Mouse (Mus musculus): ENCODE measurements at regions not wholly inside any gene's neighbourhood (a gene's known extent, or its start where the extent isn't known, plus 50 kb on each side); places are given as distances from the start of the nearest gene placed in this dataset.

DNA sequence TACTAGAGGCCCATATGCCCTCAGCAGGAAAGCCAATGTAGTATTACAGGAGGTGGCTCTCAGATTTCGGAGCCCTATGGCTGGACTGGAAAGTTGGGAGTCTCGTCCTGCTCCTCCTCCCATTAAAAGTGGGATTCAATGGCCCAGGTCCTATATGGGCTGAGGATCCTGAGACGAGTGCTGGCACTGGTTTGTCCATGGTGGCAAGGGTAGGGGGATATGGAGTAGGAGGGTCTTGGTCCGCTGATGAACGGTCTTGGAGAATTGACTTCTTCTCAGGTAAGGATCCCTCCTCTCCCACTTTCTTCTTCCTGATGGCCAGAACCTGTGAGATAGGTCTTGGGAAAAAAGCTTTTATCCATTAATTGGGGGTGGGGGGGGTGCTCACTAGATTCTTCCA lies 522.2 kb upstream of the Slc5a7 start:
- H3K27ac ChIP-seq (replicated peaks in 1 of 2; ENCODE audit: control insufficient read depth in 1 of 2, insufficient read depth in 1 of 2, low read depth in 2 of 2, low read length in 2 of 2), result no peak overlapping the region
- no peaks in the 10 kb centered on the region for H3K27me3 ChIP-seq (ENCODE audit: control insufficient read depth, insufficient read depth, low read length)
- no peaks in the 10 kb centered on the region for H3K36me3 ChIP-seq (ENCODE audit: control insufficient read depth, insufficient read depth, low read length)
- H3K4me3 ChIP-seq (ENCODE audit: control insufficient read depth in 1 of 2, insufficient read depth in 1 of 2, low read depth in 1 of 2, low read length in 2 of 2), result no peak overlapping the region
- 76% methylated on average over 5 of the region's 5 CpGs for WGBS
- H3K9ac ChIP-seq (ENCODE audit: low read length), result no peak overlapping the region
- no peaks in the 10 kb centered on the region for H3K4me1 ChIP-seq (ENCODE audit: control insufficient read depth in 2 of 2, insufficient read depth in 2 of 2, low read length in 2 of 2)
- no peak for ATAC-seq (ENCODE audit: insufficient number of reproducible peaks, insufficient read depth, low FRiP score, low read depth)
- 0 out of 2 replicates have a peak, but pooled peaks cover 3% of the 10 kb centered on the region for H3K9me3 ChIP-seq (ENCODE audit: control insufficient read depth, low read length)
- H3K4me2 ChIP-seq (ENCODE audit: low read length), result no peak overlapping the region

DNA sequence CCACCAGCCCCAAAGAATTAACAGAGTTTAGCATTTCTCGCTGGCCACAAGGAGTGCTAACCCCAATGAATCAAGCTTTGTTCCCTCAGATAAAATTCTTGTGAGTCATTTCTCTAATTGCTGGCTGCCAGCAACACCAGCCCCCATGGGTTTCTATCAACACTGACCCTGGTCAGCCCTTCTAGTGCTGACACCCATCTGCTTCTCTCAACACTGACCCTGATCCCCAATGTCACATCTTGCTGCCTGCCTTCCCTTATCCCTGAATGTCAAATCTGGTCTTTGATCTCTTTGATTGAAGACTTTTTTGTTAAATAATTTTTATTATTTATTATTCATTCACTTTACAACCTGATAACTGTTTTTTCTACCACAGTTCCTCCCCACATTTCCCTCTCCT lies 554.8 kb upstream of the Slc5a7 start:
- H3K9me3 ChIP-seq (ENCODE audit: control insufficient read depth, low read length), result no peaks in the 10 kb centered on the region
- no peaks in the 10 kb centered on the region for H3K27me3 ChIP-seq (ENCODE audit: control insufficient read depth, insufficient read depth, low read length)
- no peaks in the 10 kb centered on the region for H3K36me3 ChIP-seq (ENCODE audit: control insufficient read depth, insufficient read depth, low read length)
- H3K9ac ChIP-seq (ENCODE audit: low read length), result no peak overlapping the region
- H3K4me2 ChIP-seq (ENCODE audit: low read length), result no peak overlapping the region
- WGBS, result 71% methylated on average over 1 of the region's 1 CpGs
- no peaks in the 10 kb centered on the region for H3K4me1 ChIP-seq (ENCODE audit: control insufficient read depth in 2 of 2, insufficient read depth in 2 of 2, low read length in 2 of 2)
- no peak overlapping the region for H3K4me3 ChIP-seq (ENCODE audit: control insufficient read depth in 1 of 2, insufficient read depth in 1 of 2, low read depth in 1 of 2, low read length in 2 of 2)
- H3K27ac ChIP-seq (replicated peaks in 1 of 2; ENCODE audit: control insufficient read depth in 1 of 2, insufficient read depth in 1 of 2, low read depth in 2 of 2, low read length in 2 of 2), result no peak overlapping the region
- no peak for ATAC-seq (ENCODE audit: insufficient number of reproducible peaks, insufficient read depth, low FRiP score, low read depth)

DNA sequence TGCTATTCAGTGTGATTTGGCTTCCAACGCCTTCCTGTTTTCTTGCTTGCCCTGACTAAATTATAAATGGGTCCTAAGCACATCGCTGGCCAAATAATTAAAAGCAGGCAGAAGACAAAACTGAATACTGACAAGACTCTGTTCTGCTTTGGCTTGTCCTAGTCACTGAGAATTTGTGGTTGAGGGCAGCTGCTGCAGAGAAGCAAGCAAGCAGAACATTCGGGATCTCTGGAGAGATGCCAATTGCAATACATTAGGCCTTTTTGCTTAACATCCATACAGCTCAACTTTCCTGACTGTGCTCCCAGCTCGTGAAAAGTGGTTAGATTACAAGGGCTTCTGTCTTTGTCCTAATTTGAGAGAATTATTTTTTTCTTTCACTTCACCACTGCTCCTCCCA lies 549.0 kb upstream of the St6gal2 start:
- WGBS, result 55% methylated on average over 4 of the region's 4 CpGs
- Histone ChIP-seq H3K4me2 (ENCODE audit: low read length) (no peak overlapping the region; the same call in 1 of the 2 replicates), H3K4me1 (ENCODE audit: control insufficient read depth in 2 of 2, insufficient read depth in 2 of 2, low read length in 2 of 2) (no peaks in the 10 kb centered on the region), H3K27me3 (ENCODE audit: control insufficient read depth, insufficient read depth, low read length) (no peaks in the 10 kb centered on the region), H3K4me3 (ENCODE audit: control insufficient read depth in 1 of 2, insufficient read depth in 1 of 2, low read depth in 1 of 2, low read length in 2 of 2) (no peak overlapping the region), H3K27ac (replicated peaks in 1 of 2; ENCODE audit: control insufficient read depth in 1 of 2, insufficient read depth in 1 of 2, low read depth in 2 of 2, low read length in 2 of 2) (no peak overlapping the region), H3K9ac (ENCODE audit: low read length) (no peak overlapping the region), H3K9me3 (ENCODE audit: control insufficient read depth, low read length) (no peaks in the 10 kb centered on the region), H3K36me3 (ENCODE audit: control insufficient read depth, insufficient read depth, low read length) (no peaks in the 10 kb centered on the region)
- ATAC-seq (ENCODE audit: insufficient number of reproducible peaks, insufficient read depth, low FRiP score, low read depth), result no peak

DNA sequence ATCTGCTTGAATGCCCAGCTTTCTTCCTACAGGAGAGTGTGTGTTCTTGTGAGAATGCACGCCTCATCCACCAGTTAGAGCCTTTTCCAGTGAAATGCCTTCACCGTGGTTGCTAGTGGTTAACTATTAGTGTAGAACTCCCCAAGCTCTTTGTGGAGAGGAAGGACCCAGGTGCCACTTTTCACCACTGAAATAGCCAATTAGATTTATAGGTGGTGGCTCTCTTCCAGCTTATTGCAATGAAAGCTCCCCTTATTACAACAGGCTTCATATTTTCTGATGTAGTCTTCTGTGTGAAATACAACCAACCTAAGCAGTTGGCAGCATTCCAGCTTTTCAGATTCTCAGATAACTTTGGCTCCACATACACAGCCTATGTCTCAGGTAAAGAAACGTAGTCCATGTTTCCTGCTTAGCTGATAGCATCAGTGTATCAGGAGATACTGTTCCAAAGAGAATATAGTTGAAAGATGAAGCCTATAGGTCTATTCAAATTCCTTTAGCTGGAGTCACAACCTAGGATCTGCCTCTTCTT lies 515.9 kb upstream of the St6gal2 start:
- Histone ChIP-seq H3K4me1 (ENCODE audit: control insufficient read depth in 2 of 2, insufficient read depth in 2 of 2, low read length in 2 of 2) (no peaks in the 10 kb centered on the region), H3K27me3 (ENCODE audit: control insufficient read depth, insufficient read depth, low read length) (no peaks in the 10 kb centered on the region), H3K36me3 (ENCODE audit: control insufficient read depth, insufficient read depth, low read length) (no peaks in the 10 kb centered on the region), H3K4me3 (ENCODE audit: control insufficient read depth in 1 of 2, insufficient read depth in 1 of 2, low read depth in 1 of 2, low read length in 2 of 2) (no peak overlapping the region), H3K9me3 (ENCODE audit: control insufficient read depth, low read length) (no peaks in the 10 kb centered on the region), H3K27ac (replicated peaks in 1 of 2; ENCODE audit: control insufficient read depth in 1 of 2, insufficient read depth in 1 of 2, low read depth in 2 of 2, low read length in 2 of 2) (no peak overlapping the region), H3K9ac (ENCODE audit: low read length) (no peak overlapping the region), H3K4me2 (ENCODE audit: low read length) (no peak overlapping the region)
- 63% methylated on average over 3 of the region's 3 CpGs for WGBS
- no peak for ATAC-seq (ENCODE audit: insufficient number of reproducible peaks, insufficient read depth, low FRiP score, low read depth)

DNA sequence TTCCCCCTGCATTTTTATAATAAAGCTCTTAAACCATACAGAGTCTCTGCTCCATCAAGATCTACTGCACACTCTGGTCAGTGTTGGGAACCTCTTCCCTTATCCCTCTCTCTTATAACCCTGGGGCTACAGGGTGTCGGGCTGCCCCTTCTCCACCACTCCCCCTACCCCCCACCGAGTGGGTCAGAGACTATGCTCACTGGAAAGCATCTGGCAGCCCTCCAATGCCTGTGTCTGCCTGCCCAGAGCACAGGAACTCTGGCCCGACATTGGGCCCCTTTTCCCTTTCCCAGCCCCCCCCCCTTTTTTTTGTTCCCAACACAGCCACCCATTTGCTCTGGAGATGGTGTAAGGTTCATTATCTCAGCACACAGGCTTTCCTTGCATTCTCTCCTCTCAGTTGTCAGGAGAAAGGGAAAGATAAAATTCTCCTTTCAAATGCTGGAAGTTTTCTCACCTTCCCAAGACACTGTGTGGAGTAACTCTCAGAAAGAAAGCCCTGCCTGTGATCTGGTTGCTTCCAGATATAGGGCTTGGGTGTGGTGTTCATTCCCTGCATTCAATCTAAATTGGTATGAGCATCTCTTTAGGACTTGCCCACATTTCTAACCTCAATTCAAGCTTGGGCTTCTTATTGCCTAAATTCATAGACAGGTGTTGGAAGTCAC lies 501.7 kb upstream of the St6gal2 start:
- 20% methylated on average over 3 of the region's 3 CpGs for WGBS

DNA sequence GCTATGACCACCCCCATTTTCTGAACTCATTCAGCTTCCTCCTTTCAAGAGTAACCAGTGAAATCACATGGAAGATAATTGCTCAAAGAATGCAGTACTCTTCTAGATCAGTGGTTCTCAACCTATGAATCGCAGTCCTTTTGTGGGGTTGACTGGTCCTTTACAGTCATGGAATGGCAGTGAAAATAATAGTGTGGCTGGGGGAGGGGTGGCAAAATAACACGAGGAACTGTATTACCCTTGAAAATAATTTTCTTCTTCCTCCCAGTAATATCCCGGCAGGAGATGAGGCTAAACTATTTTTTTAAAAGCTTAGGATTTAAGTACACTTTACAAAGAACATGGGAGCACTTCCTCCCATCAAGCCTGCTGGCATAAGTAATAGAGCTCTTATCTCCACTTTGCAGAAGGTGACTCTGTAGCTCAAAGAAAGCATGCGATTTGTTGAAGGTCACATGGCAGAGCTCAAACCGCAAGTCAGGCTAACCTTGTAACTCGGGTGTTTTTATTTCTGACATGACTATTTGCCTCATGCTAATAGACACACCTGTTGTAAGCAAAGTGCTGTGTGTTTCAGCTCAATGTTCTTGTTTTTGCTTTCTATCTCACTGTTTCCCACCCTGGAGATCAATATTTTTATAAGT lies 500.8 kb upstream of the St6gal2 start:
- 60% methylated on average over 6 of the region's 6 CpGs for WGBS
- 0 out of 4 replicates have a peak overlapping the region, but pooled peaks of 1 of the 2 experiments have one; percentile 8 for H3K27ac ChIP-seq (replicated peaks in 1 of 2; ENCODE audit: control insufficient read depth in 1 of 2, insufficient read depth in 1 of 2, low read depth in 2 of 2, low read length in 2 of 2)
- no peak overlapping the region for H3K9ac ChIP-seq (ENCODE audit: low read length)
- H3K4me1 ChIP-seq (ENCODE audit: control insufficient read depth in 2 of 2, insufficient read depth in 2 of 2, low read length in 2 of 2), result no peaks in the 10 kb centered on the region
- H3K4me3 ChIP-seq (ENCODE audit: control insufficient read depth in 1 of 2, insufficient read depth in 1 of 2, low read depth in 1 of 2, low read length in 2 of 2), result no peak overlapping the region
- no peaks in the 10 kb centered on the region for H3K9me3 ChIP-seq (ENCODE audit: control insufficient read depth, low read length)
- ATAC-seq (ENCODE audit: insufficient number of reproducible peaks, insufficient read depth, low FRiP score, low read depth), result no peak
- H3K36me3 ChIP-seq (ENCODE audit: control insufficient read depth, insufficient read depth, low read length), result no peaks in the 10 kb centered on the region
- H3K27me3 ChIP-seq (ENCODE audit: control insufficient read depth, insufficient read depth, low read length), result no peaks in the 10 kb centered on the region
- no peak overlapping the region for H3K4me2 ChIP-seq (ENCODE audit: low read length)

More for the DNA sequence above, 501.7 kb upstream of the St6gal2 start:
- H3K27me3 ChIP-seq (ENCODE audit: control insufficient read depth, insufficient read depth, low read length), result no peaks in the 10 kb centered on the region
- no peaks in the 10 kb centered on the region for H3K9me3 ChIP-seq (ENCODE audit: control insufficient read depth, low read length)
- H3K4me1 ChIP-seq (ENCODE audit: control insufficient read depth in 2 of 2, insufficient read depth in 2 of 2, low read length in 2 of 2), result no peaks in the 10 kb centered on the region
- H3K36me3 ChIP-seq (ENCODE audit: control insufficient read depth, insufficient read depth, low read length), result no peaks in the 10 kb centered on the region
- H3K4me2 ChIP-seq (ENCODE audit: low read length), result no peak overlapping the region
- H3K9ac ChIP-seq (ENCODE audit: low read length), result no peak overlapping the region
- no peak overlapping the region for H3K4me3 ChIP-seq (ENCODE audit: control insufficient read depth in 1 of 2, insufficient read depth in 1 of 2, low read depth in 1 of 2, low read length in 2 of 2)
- H3K27ac ChIP-seq (replicated peaks in 1 of 2; ENCODE audit: control insufficient read depth in 1 of 2, insufficient read depth in 1 of 2, low read depth in 2 of 2, low read length in 2 of 2), result no peak overlapping the region
- 0 out of 2 replicates have a peak, but pooled peaks have one; percentile 50 for ATAC-seq (ENCODE audit: insufficient number of reproducible peaks, insufficient read depth, low FRiP score, low read depth)

Data from heart, embryonic 14.5 days (tissue).